Mouse (Mus musculus) ovary, postnatal 14 days (tissue): ENCODE data around the gene Ifi27l2b.
A peak's percentile ranks its signal among the peaks of the same experiment; 100 is the strongest.
"Not testable (repeated sequence)": the region's sequence is repeated elsewhere in the genome, so short reads cannot be mapped to it uniquely, and the experiment has no call there.

Experiments
- DNase-seq: peaks from one replicate; pipeline ENCODE4 v3.0.0; 2022; ENCODE audit warnings: low spot score

The Ifi27l2b gene

GRCm38 (mm10) chr12:103457140-103457539 is at the start of gene Ifi27l2b:
Ifi27l2b (minus strand) TSS chr12:103457223.
- no peak for DNase-seq

- DNase-seq = no peak
Measured at GRCm38 (mm10) chr12:103504402-103504801, 47.4 kb upstream of the Ifi27l2b start.

- DNase-seq = no peak
Measured at GRCm38 (mm10) chr12:103503300-103503699, 46.3 kb upstream of the Ifi27l2b start.

- no peak for DNase-seq
Measured at GRCm38 (mm10) chr12:103499261-103499660, 42.2 kb upstream of the Ifi27l2b start.

GRCm38 (mm10) chr12:103498768-103499167 is 41.7 kb upstream of the Ifi27l2b start:
- DNase-seq = no peak

GRCm38 (mm10) chr12:103494486-103494885 is 37.5 kb upstream of the Ifi27l2b start:
- DNase-seq = peak; percentile 46

- peak; percentile 83 for DNase-seq
Measured at GRCm38 (mm10) chr12:103492767-103493166, 35.7 kb upstream of the Ifi27l2b start.

- DNase-seq = no peak
Measured at GRCm38 (mm10) chr12:103491091-103491730, 34.2 kb upstream of the Ifi27l2b start.

GRCm38 (mm10) chr12:103487750-103488149 is 30.7 kb upstream of the Ifi27l2b start:
- DNase-seq = no peak

GRCm38 (mm10) chr12:103487276-103487675 is 30.3 kb upstream of the Ifi27l2b start:
- DNase-seq = no peak

- DNase-seq = no peak
Measured at GRCm38 (mm10) chr12:103486726-103487125, 29.7 kb upstream of the Ifi27l2b start.

- DNase-seq = not testable (repeated sequence)
Measured at GRCm38 (mm10) chr12:103484200-103484972, 27.4 kb upstream of the Ifi27l2b start.

GRCm38 (mm10) chr12:103482781-103483180 is 25.8 kb upstream of the Ifi27l2b start:
- no peak for DNase-seq

GRCm38 (mm10) chr12:103481671-103482070 is 24.6 kb upstream of the Ifi27l2b start:
- DNase-seq = no peak

- no peak for DNase-seq
Measured at GRCm38 (mm10) chr12:103477461-103478015, 20.5 kb upstream of the Ifi27l2b start.

GRCm38 (mm10) chr12:103476779-103477389 is 19.9 kb upstream of the Ifi27l2b start:
- DNase-seq = no peak

- DNase-seq = no peak
Measured at GRCm38 (mm10) chr12:103474481-103474880, 17.5 kb upstream of the Ifi27l2b start.

GRCm38 (mm10) chr12:103456727-103457126 is 296 bp downstream of the Ifi27l2b start:
- not testable (repeated sequence) for DNase-seq

GRCm38 (mm10) chr12:103453361-103453760 is 3.7 kb downstream of the Ifi27l2b start:
- no peak for DNase-seq

- no peak for DNase-seq
Measured at GRCm38 (mm10) chr12:103445060-103445459, 12.0 kb downstream of the Ifi27l2b start.

GRCm38 (mm10) chr12:103444261-103444660 is 12.8 kb downstream of the Ifi27l2b start:
- not testable (repeated sequence) for DNase-seq

GRCm38 (mm10) chr12:103443524-103443923 is 13.5 kb downstream of the Ifi27l2b start, which contains the start of gene Ifi27l2a:
Ifi27l2a (minus strand) TSS chr12:103443680.
- no peak for DNase-seq

GRCm38 (mm10) chr12:103437601-103438000 is 19.4 kb downstream of the Ifi27l2b start:
- no peak for DNase-seq
